Mouse (Mus musculus) thymus, adult 18-20 months (tissue): ENCODE measurements around the gene Hdc.

Source experiments
- DNase-seq, 2 experiments: peaks; one replicate each; pipeline ENCODE4 v3.0.0; 2022; ENCODE audit warnings: mixed read lengths in 2 of 2

Hdc gene

GRCm38 (mm10) chr2:126600533-126600932, 18.6 kb downstream of the Hdc start:
- DNase-seq = no peak

- DNase-seq = no peak
These were observed 20.1 kb downstream of the Hdc start for GRCm38 (mm10) chr2:126599005-126599404.

- DNase-seq = no peak
These were observed 20.7 kb downstream of the Hdc start for GRCm38 (mm10) chr2:126598359-126598758.

GRCm38 (mm10) chr2:126597279-126598241, 21.5 kb downstream of the Hdc start:
- DNase-seq = no peak

- no peak for DNase-seq
These were observed 22.6 kb downstream of the Hdc start for GRCm38 (mm10) chr2:126596347-126597072.

- peak; percentile 40 to 50 for DNase-seq
These were observed 25.1 kb downstream of the Hdc start for GRCm38 (mm10) chr2:126593831-126594610.

- no peak for DNase-seq
These were observed 27.8 kb downstream of the Hdc start for GRCm38 (mm10) chr2:126591304-126591703.

- no peak for DNase-seq
These were observed 31.6 kb downstream of the Hdc start for GRCm38 (mm10) chr2:126587468-126587867.

GRCm38 (mm10) chr2:126584621-126585369, 34.3 kb downstream of the Hdc start:
- no peak for DNase-seq

- DNase-seq = no peak
These were observed 35.1 kb downstream of the Hdc start for GRCm38 (mm10) chr2:126583960-126584359.

GRCm38 (mm10) chr2:126579282-126579681, 39.8 kb downstream of the Hdc start:
- no peak for DNase-seq

- DNase-seq = no peak
These were observed 41.7 kb downstream of the Hdc start for GRCm38 (mm10) chr2:126577362-126577761.

GRCm38 (mm10) chr2:126575391-126576176, 43.5 kb downstream of the Hdc start:
- DNase-seq = no peak

GRCm38 (mm10) chr2:126572747-126573146, 46.4 kb downstream of the Hdc start:
- no peak for DNase-seq

GRCm38 (mm10) chr2:126572163-126572562, 46.9 kb downstream of the Hdc start:
- DNase-seq = no peak

- DNase-seq = no peak
These were observed 55.5 kb downstream of the Hdc start for GRCm38 (mm10) chr2:126563411-126564105.

- no peak for DNase-seq
These were observed 59.0 kb downstream of the Hdc start for GRCm38 (mm10) chr2:126560094-126560493.

GRCm38 (mm10) chr2:126555533-126555932, 63.6 kb downstream of the Hdc start:
- no peak for DNase-seq

GRCm38 (mm10) chr2:126553291-126553639, 65.8 kb downstream of the Hdc start:
- DNase-seq = no peak

GRCm38 (mm10) chr2:126552357-126553290, 66.5 kb downstream of the Hdc start, which contains the start of gene Slc27a2:
TSS of gene Slc27a2 (plus strand) at chr2:126552407.
- peak; percentile 17 to 34 for DNase-seq
